Mouse (Mus musculus) hindbrain, embryonic 14.5 days (tissue): ENCODE results near the gene Ucn2. TPM values are rescaled to one million over a fixed set of nuclear protein-coding genes. Genes with fewer than 3 reads are reported as not detected.

Experiments
- ATAC-seq: fragments of 200-750 bp; cut with Nextera tagmentation; 2 replicates; pipeline ENCODE4 v1.8.0; 2017; ENCODE audit warnings: moderate number of reproducible peaks, mild to moderate bottlenecking, moderate TSS enrichment, moderate library complexity; ENCODE audit not compliant: low FRiP score
- DNase-seq: peaks from one replicate; pipeline ENCODE4 v3.0.0-alpha.2; 2015; ENCODE audit warnings: low spot score
- H3K27ac ChIP-seq: fragments of 300-500 bp; sonication (generic); 2 replicates; pipeline ENCODE4 v1.5.1; 2014; ENCODE audit warnings: mild to moderate bottlenecking, moderate library complexity
- H3K27me3 ChIP-seq: fragments of 300-500 bp; sonication (generic); 2 replicates; pipeline ENCODE4 v1.6.1; 2014; ENCODE audit warnings: mild to moderate bottlenecking, low read length, mixed read lengths; ENCODE audit not compliant: control insufficient read depth, insufficient read depth
- H3K36me3 ChIP-seq: fragments of 300-500 bp; sonication (generic); replicated peaks from 2 replicates; pipeline ENCODE4 v1.6.1; 2014; ENCODE audit not compliant: control insufficient read depth, insufficient read depth
- H3K4me1 ChIP-seq: fragments of 300-500 bp; sonication (generic); replicated peaks from 2 replicates; pipeline ENCODE4 v1.6.1; 2014; ENCODE audit warnings: antibody characterized with exemption, low read length, mixed read lengths; ENCODE audit not compliant: control insufficient read depth, insufficient read depth
- H3K4me2 ChIP-seq: fragments of 300-500 bp; sonication (generic); replicated peaks from 2 replicates; pipeline ENCODE4 v1.6.1; 2014; ENCODE audit warnings: mild to moderate bottlenecking, moderate library complexity
- H3K4me3 ChIP-seq: fragments of 300-500 bp; sonication (generic); replicated peaks from 2 replicates; pipeline ENCODE4 v1.5.1; 2014; ENCODE audit warnings: mild to moderate bottlenecking, low read length
- H3K9ac ChIP-seq: fragments of 300-500 bp; sonication (generic); 2 replicates; pipeline ENCODE4 v1.6.1; 2014
- H3K9me3 ChIP-seq: fragments of 300-500 bp; sonication (generic); 2 replicates; pipeline ENCODE4 v1.6.1; 2016; ENCODE audit warnings: low read length; ENCODE audit not compliant: control insufficient read depth
- WGBS: fragments of 180-500 bp; shearing (Covaris S2); extraction: QIAGEN DNeasy Blood & Tissue Kit; methylation state at CpG from one replicate; pipeline ENCODE4 v1.1.7; 2014; 5-methylcytosine and 5-hydroxymethylcytosine counted together
- polyA plus RNA-seq: library from polyadenylated mRNA; unstranded; fragments of >200 nt; fragmentation: Nextera tagmentation; extraction: Ambion mirVana; gene quantifications from 2 replicates; pipeline ENCODE4 v1.2.1, GENCODE M21; 2014

Ucn2 gene
- 0.23 TPM in 1 of 2 replicates, not detected in the other for polyA plus RNA-seq

GRCm38 (mm10) chr9:108985710-108986109 lies at the start of gene Ucn2:
Gene Ucn2 (plus strand): TSS chr9:108986010.
- Histone ChIP-seq H3K4me3 (no peak within 1 kb of the TSS), H3K36me3 (no peaks in the 10 kb centered on the region), H3K27ac (no peak within 1 kb of the TSS), H3K9ac (no peak within 1 kb of the TSS), H3K9me3 (no peaks in the 10 kb centered on the region), H3K4me2 (no peak within 1 kb of the TSS), H3K4me1 (0 out of 2 replicates have a peak, but pooled peaks cover 1% of the 10 kb centered on the region), H3K27me3 (no peaks in the 10 kb centered on the region)
- WGBS: 90% methylated on average over 4 of the region's 4 CpGs
- ATAC-seq: no peak
- no peak for DNase-seq

- Histone ChIP-seq H3K9me3 (no peaks in the 10 kb centered on the region), H3K27ac (0 out of 2 replicates have a peak within 1 kb of the TSS, but pooled peaks have one; percentile 20), H3K27me3 (no peaks in the 10 kb centered on the region), H3K4me1 (peaks cover 4% of the 10 kb centered on the region), H3K9ac (peak within 1 kb of the TSS; percentile 74), H3K36me3 (peaks cover 38% of the 10 kb centered on the region), H3K4me2 (peak within 1 kb of the TSS; percentile 58), H3K4me3 (peak within 1 kb of the TSS; percentile 69)
- DNase-seq (peak; percentile 100), ATAC-seq (peak; percentile 91)
- WGBS: 2% methylated on average over 58 of the region's 58 CpGs
These were observed 49.1 kb upstream of the Ucn2 start, which contains the start of gene Uqcrc1 for GRCm38 (mm10) chr9:108936418-108937364. Gene Uqcrc1 (plus strand): TSS chr9:108936633.

- no peak overlapping the region for H3K4me3 ChIP-seq
- no peak overlapping the region for H3K9ac ChIP-seq
- no peaks in the 10 kb centered on the region for H3K4me1 ChIP-seq
- H3K27ac ChIP-seq: no peak overlapping the region
- H3K36me3 ChIP-seq: peaks cover 90% of the 10 kb centered on the region
- DNase-seq (no peak), ATAC-seq (no peak)
- 84% methylated on average over 9 of the region's 9 CpGs for WGBS
- no peaks in the 10 kb centered on the region for H3K27me3 ChIP-seq
- H3K4me2 ChIP-seq: no peak overlapping the region
- H3K9me3 ChIP-seq: no peaks in the 10 kb centered on the region
These were observed 40.7 kb upstream of the Ucn2 start for GRCm38 (mm10) chr9:108945111-108945510.

- Histone ChIP-seq H3K27ac (no peak overlapping the region), H3K4me1 (no peaks in the 10 kb centered on the region), H3K27me3 (no peaks in the 10 kb centered on the region), H3K9me3 (no peaks in the 10 kb centered on the region), H3K9ac (no peak overlapping the region), H3K4me2 (no peak overlapping the region), H3K36me3 (peaks cover 90% of the 10 kb centered on the region), H3K4me3 (no peak overlapping the region)
- DNase-seq (no peak), ATAC-seq (no peak)
- 90% methylated on average over 5 of the region's 5 CpGs for WGBS
These were observed 40.2 kb upstream of the Ucn2 start for GRCm38 (mm10) chr9:108945608-108946007.

GRCm38 (mm10) chr9:108949231-108949966 lies 36.4 kb upstream of the Ucn2 start:
- Histone ChIP-seq H3K9me3 (no peaks in the 10 kb centered on the region), H3K9ac (no peak overlapping the region), H3K36me3 (peaks cover 62% of the 10 kb centered on the region), H3K27me3 (peaks cover 24% of the 10 kb centered on the region), H3K4me1 (no peaks in the 10 kb centered on the region), H3K4me3 (no peak overlapping the region), H3K4me2 (no peak overlapping the region), H3K27ac (no peak overlapping the region)
- no peak for DNase-seq
- ATAC-seq: no peak
- WGBS: 87% methylated on average over 13 of the region's 13 CpGs

GRCm38 (mm10) chr9:108949967-108950728 lies 35.7 kb upstream of the Ucn2 start:
- Histone ChIP-seq H3K4me2 (no peak overlapping the region), H3K9ac (no peak overlapping the region), H3K27me3 (peaks cover 24% of the 10 kb centered on the region), H3K4me3 (no peak overlapping the region), H3K4me1 (no peaks in the 10 kb centered on the region), H3K9me3 (no peaks in the 10 kb centered on the region), H3K36me3 (peaks cover 55% of the 10 kb centered on the region), H3K27ac (no peak overlapping the region)
- 86% methylated on average over 9 of the region's 9 CpGs for WGBS
- DNase-seq (no peak), ATAC-seq (no peak)

- no peak for ATAC-seq
- H3K9ac ChIP-seq: no peak within 1 kb of the TSS
- no peak within 1 kb of the TSS for H3K4me3 ChIP-seq
- WGBS: 13% methylated on average over 15 of the region's 15 CpGs
- H3K27me3 ChIP-seq: peaks cover 24% of the 10 kb centered on the region
- H3K27ac ChIP-seq: no peak within 1 kb of the TSS
- H3K36me3 ChIP-seq: peaks cover 28% of the 10 kb centered on the region
- no peaks in the 10 kb centered on the region for H3K4me1 ChIP-seq
- no peaks in the 10 kb centered on the region for H3K9me3 ChIP-seq
- no peak for DNase-seq
- no peak within 1 kb of the TSS; the same call in 1 of the 2 replicates for H3K4me2 ChIP-seq
These were observed 32.7 kb upstream of the Ucn2 start, which contains the start of gene Col7a1 for GRCm38 (mm10) chr9:108953081-108953636. Gene Col7a1 (plus strand): TSS chr9:108953586.

GRCm38 (mm10) chr9:108955241-108955640 lies 30.6 kb upstream of the Ucn2 start:
- no peak overlapping the region for H3K4me2 ChIP-seq
- H3K9ac ChIP-seq: no peak overlapping the region
- peaks cover 7% of the 10 kb centered on the region for H3K36me3 ChIP-seq
- ATAC-seq (no peak), DNase-seq (no peak)
- H3K9me3 ChIP-seq: no peaks in the 10 kb centered on the region
- H3K4me1 ChIP-seq: no peaks in the 10 kb centered on the region
- WGBS: 95% methylated on average over 11 of the region's 11 CpGs
- H3K27ac ChIP-seq: no peak overlapping the region
- no peak overlapping the region for H3K4me3 ChIP-seq
- peaks cover 24% of the 10 kb centered on the region for H3K27me3 ChIP-seq
